Mouse (Mus musculus): ENCODE data around the gene Cd44. TPM values are rescaled to one million over a fixed set of nuclear protein-coding genes. Genes with fewer than 3 reads are reported as not detected.

The Cd44 gene
- polyA plus RNA-seq, 1 experiment from 2014 or later: 35.7 TPM

DNA sequence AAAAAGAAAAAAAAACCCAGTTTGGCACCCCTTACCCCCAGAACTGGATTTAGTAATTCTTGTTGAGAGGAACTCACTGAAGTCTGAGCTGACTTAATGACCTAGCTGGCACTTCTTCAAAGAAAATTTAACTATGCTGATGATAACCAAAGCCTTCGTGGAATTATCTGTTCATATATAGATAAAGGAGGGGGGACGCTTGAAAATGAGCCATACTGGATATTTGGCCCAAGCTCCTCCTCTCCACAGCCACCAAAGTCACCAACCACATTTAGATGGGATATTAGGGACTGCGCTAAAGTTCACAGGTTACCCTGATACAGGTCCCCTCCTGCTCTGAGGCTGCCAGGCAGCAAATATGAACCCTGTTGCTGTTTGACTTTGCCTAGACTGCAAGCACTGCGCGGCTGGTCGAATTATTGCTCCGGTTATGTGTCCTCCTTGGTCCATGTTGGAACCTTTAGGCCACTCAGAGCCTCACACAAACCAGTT, 1.2 kb downstream of the Cd44 start:
- H3K9me3 ChIP-seq (ENCODE audit: control insufficient read depth, low read length): no peaks in the 10 kb centered on the region
- peaks cover 16% of the 10 kb centered on the region for H3K4me1 ChIP-seq (replicated peaks; ENCODE audit: control insufficient read depth, insufficient read depth, low read length)
- peak overlapping the region; percentile 53 for H3K4me3 ChIP-seq (ENCODE audit: low read length)
- H3K27me3 ChIP-seq (ENCODE audit: control insufficient read depth, insufficient read depth, low read depth, low read length): no peaks in the 10 kb centered on the region
- ATAC-seq (ENCODE audit: low read depth): no peak
- peak overlapping the region; percentile 47 for H3K27ac ChIP-seq (ENCODE audit: low read length)
- H3K4me2 ChIP-seq (ENCODE audit: low read depth, low read length): peak overlapping the region; percentile 60
- peak overlapping the region; percentile 66 for H3K9ac ChIP-seq (ENCODE audit: low read length)
- 46% methylated on average over 7 of the region's 7 CpGs for WGBS
- no peaks in the 10 kb centered on the region for H3K36me3 ChIP-seq (ENCODE audit: control insufficient read depth, insufficient read depth, low read length)

DNA sequence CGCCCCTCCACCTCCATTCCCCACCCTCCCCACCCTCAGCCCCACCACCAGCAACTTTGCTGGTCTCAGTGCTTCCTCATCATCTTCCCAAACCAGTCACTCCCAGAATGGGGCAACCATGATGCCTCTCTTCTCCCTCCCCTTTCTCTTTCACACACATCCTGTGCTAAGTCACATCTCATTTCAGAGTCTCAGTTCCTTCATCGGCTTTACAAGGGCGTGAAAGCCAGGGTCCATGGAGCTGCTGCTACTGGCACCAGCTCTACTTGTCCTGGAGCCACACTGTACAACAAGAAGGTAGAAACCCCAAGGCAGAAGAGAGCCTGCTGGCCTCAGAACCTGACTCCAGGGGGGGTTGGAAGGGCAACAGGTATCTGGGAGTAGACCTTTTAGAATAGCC, 2.2 kb downstream of the Cd44 start:
- Histone ChIP-seq H3K4me3 (ENCODE audit: low read length) (peak overlapping the region; percentile 53), H3K27ac (ENCODE audit: low read length) (no peak overlapping the region), H3K4me2 (ENCODE audit: low read depth, low read length) (peak overlapping the region; percentile 60), H3K4me1 (replicated peaks; ENCODE audit: control insufficient read depth, insufficient read depth, low read length) (peaks cover 19% of the 10 kb centered on the region), H3K9ac (ENCODE audit: low read length) (peak overlapping the region; percentile 14; the same call in 1 of the 2 replicates), H3K36me3 (ENCODE audit: control insufficient read depth, insufficient read depth, low read length) (no peaks in the 10 kb centered on the region), H3K27me3 (ENCODE audit: control insufficient read depth, insufficient read depth, low read depth, low read length) (no peaks in the 10 kb centered on the region), H3K9me3 (ENCODE audit: control insufficient read depth, low read length) (no peaks in the 10 kb centered on the region)
- ATAC-seq (ENCODE audit: low read depth): no peak
- WGBS: 43% methylated on average over 3 of the region's 3 CpGs

DNA sequence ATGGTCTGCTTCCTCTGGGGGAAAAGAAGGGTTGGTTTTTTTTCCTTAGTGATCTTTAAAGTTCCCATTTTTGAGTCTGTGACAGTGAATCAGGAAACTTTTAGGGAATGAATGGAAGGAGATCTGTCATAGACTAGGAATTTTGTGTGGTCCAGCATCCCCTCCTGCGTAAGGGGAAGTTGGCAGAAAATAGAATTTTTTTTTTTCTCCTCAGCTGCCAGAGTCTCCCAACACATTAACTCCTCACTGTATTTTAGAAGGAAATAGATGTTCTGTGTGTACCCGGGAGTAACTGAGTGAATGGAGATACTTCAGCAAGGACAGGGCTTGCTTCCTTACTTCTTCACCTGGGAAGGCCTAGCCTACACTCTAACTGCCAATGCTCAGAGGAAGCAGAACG, 2.9 kb downstream of the Cd44 start:
- H3K4me2 ChIP-seq (ENCODE audit: low read depth, low read length): peak overlapping the region; percentile 60
- WGBS: 58% methylated on average over 3 of the region's 3 CpGs
- H3K9me3 ChIP-seq (ENCODE audit: control insufficient read depth, low read length): no peaks in the 10 kb centered on the region

DNA sequence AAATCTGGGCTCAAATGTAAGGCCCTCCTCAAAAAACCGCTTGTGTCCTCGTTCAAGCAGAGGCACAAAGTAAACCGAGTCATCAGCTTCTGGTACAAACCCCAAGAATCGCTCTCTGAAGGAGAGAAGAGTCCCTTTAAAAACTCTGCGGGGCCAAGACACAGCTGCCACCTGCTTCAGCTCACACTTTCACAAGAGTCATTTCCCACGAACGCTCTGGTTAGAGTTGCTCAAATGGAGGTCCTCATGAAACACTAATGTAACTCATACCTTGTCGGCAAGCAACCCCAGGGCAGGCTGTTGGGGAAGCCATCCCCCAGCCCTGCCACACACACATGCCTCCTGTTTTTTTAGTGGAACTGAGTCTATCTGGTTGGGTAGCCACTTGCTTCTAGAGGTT, 5.3 kb downstream of the Cd44 start:
- H3K4me3 ChIP-seq (ENCODE audit: low read length): no peak overlapping the region
- H3K9me3 ChIP-seq (ENCODE audit: control insufficient read depth, low read length): no peaks in the 10 kb centered on the region
- no peak overlapping the region for H3K4me2 ChIP-seq (ENCODE audit: low read depth, low read length)
- peaks cover 14% of the 10 kb centered on the region for H3K4me1 ChIP-seq (replicated peaks; ENCODE audit: control insufficient read depth, insufficient read depth, low read length)
- no peak overlapping the region for H3K27ac ChIP-seq (ENCODE audit: low read length)
- WGBS: 64% methylated on average over 8 of the region's 8 CpGs
- no peak overlapping the region for H3K9ac ChIP-seq (ENCODE audit: low read length)
- H3K36me3 ChIP-seq (ENCODE audit: control insufficient read depth, insufficient read depth, low read length): no peaks in the 10 kb centered on the region
- no peaks in the 10 kb centered on the region for H3K27me3 ChIP-seq (ENCODE audit: control insufficient read depth, insufficient read depth, low read depth, low read length)
- ATAC-seq (ENCODE audit: low read depth): no peak

More for the DNA sequence above, 2.9 kb downstream of the Cd44 start:
- H3K36me3 ChIP-seq (ENCODE audit: control insufficient read depth, insufficient read depth, low read length): no peaks in the 10 kb centered on the region
- ATAC-seq (ENCODE audit: low read depth): no peak
- H3K4me1 ChIP-seq (replicated peaks; ENCODE audit: control insufficient read depth, insufficient read depth, low read length): peaks cover 19% of the 10 kb centered on the region
- H3K9ac ChIP-seq (ENCODE audit: low read length): 0 out of 2 replicates have a peak overlapping the region, but pooled peaks have one; percentile 12
- peak overlapping the region; percentile 15; the same call in 1 of the 2 replicates for H3K27ac ChIP-seq (ENCODE audit: low read length)
- H3K4me3 ChIP-seq (ENCODE audit: low read length): peak overlapping the region; percentile 53
- no peaks in the 10 kb centered on the region for H3K27me3 ChIP-seq (ENCODE audit: control insufficient read depth, insufficient read depth, low read depth, low read length)

DNA sequence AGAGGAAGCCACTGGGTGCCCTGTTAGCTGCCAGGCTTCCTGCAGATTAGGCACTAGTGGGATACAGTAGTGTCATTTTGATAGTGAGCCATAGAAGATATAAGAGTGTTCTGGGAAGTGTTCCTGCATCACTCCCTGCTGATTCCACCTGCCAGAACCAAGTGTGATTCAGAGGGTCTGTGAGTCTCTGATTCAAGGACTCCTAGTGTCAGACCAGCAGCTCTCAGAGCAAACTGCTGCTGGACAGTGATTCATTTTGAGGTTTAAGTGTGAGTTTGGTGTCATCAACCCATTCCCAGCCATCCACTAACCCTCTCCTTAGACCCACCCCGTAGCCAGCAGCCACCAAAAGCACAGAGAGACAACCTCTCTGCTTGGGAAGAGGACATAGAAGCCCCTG, 6.3 kb downstream of the Cd44 start:
- H3K27ac ChIP-seq (ENCODE audit: low read length): no peak overlapping the region
- no peaks in the 10 kb centered on the region for H3K9me3 ChIP-seq (ENCODE audit: control insufficient read depth, low read length)
- H3K4me1 ChIP-seq (replicated peaks; ENCODE audit: control insufficient read depth, insufficient read depth, low read length): peaks cover 14% of the 10 kb centered on the region
- H3K27me3 ChIP-seq (ENCODE audit: control insufficient read depth, insufficient read depth, low read depth, low read length): no peaks in the 10 kb centered on the region
- no peak overlapping the region for H3K4me3 ChIP-seq (ENCODE audit: low read length)
- no peaks in the 10 kb centered on the region for H3K36me3 ChIP-seq (ENCODE audit: control insufficient read depth, insufficient read depth, low read length)
- ATAC-seq (ENCODE audit: low read depth): no peak
- no peak overlapping the region for H3K4me2 ChIP-seq (ENCODE audit: low read depth, low read length)
- WGBS: 68% methylated on average over 1 of the region's 1 CpGs
- H3K9ac ChIP-seq (ENCODE audit: low read length): no peak overlapping the region

DNA sequence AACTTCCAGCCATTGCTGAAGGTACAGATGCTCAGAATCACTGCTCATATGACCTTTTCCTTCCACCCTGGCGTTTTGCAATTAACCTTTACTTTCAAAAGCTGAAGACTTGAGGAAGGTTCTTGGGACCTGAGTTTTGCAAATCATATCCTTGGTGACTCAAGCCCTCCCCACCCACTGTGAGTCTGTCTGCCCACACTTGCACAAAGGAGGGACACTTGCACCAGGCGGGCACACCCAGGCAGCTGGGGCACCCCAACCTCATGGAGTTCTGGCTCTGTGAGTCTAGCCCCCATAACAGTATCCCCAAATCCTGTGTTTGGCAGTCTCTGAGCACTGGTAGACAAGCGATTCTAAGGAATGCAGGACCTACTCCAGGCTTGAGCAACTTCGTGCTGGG, 6.7 kb downstream of the Cd44 start:
- H3K9me3 ChIP-seq (ENCODE audit: control insufficient read depth, low read length): no peaks in the 10 kb centered on the region
- no peak for ATAC-seq (ENCODE audit: low read depth)

DNA sequence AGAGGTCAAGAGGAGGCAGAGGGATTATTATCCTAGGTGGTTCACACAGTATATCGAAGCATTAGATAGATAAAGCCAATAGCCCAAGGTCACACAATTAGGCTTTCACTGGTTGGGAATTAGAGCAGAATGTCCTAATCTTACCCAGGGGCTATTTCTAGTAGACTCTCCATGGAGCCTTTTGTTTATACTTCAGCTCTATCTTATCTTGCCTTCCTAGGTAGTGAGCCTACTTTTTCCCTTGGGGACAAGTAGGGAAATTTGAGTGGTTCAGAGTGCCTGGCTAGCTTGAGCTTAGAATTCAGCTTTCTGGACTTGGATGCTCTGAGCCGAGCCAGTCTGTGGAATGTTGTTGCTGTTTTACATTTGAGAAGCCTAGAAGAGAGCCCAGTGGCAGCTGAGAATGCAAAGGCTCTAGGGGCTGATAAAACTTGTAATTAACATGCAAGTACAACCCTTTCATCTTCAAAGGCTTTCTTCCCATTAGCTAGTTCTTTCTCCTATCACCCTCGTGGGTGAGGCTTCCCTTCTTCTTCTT, 12.7 kb downstream of the Cd44 start:
- no peak for ATAC-seq (ENCODE audit: low read depth)
- no peaks in the 10 kb centered on the region for H3K9me3 ChIP-seq (ENCODE audit: control insufficient read depth, low read length)
- no peak overlapping the region for H3K9ac ChIP-seq (ENCODE audit: low read length)
- no peak overlapping the region for H3K4me2 ChIP-seq (ENCODE audit: low read depth, low read length)
- peaks cover 6% of the 10 kb centered on the region; the same call in 1 of the 2 replicates for H3K4me1 ChIP-seq (replicated peaks; ENCODE audit: control insufficient read depth, insufficient read depth, low read length)
- WGBS: 19% methylated on average over 3 of the region's 3 CpGs
- H3K36me3 ChIP-seq (ENCODE audit: control insufficient read depth, insufficient read depth, low read length): no peaks in the 10 kb centered on the region
- H3K4me3 ChIP-seq (ENCODE audit: low read length): no peak overlapping the region
- no peaks in the 10 kb centered on the region for H3K27me3 ChIP-seq (ENCODE audit: control insufficient read depth, insufficient read depth, low read depth, low read length)
- H3K27ac ChIP-seq (ENCODE audit: low read length): no peak overlapping the region

More for the DNA sequence above, 6.7 kb downstream of the Cd44 start:
- H3K4me3 ChIP-seq (ENCODE audit: low read length): no peak overlapping the region
- no peaks in the 10 kb centered on the region for H3K36me3 ChIP-seq (ENCODE audit: control insufficient read depth, insufficient read depth, low read length)
- no peak overlapping the region for H3K4me2 ChIP-seq (ENCODE audit: low read depth, low read length)
- no peak overlapping the region for H3K9ac ChIP-seq (ENCODE audit: low read length)
- no peaks in the 10 kb centered on the region for H3K27me3 ChIP-seq (ENCODE audit: control insufficient read depth, insufficient read depth, low read depth, low read length)
- WGBS: 64% methylated on average over 4 of the region's 4 CpGs
- no peak overlapping the region for H3K27ac ChIP-seq (ENCODE audit: low read length)
- H3K4me1 ChIP-seq (replicated peaks; ENCODE audit: control insufficient read depth, insufficient read depth, low read length): peaks cover 14% of the 10 kb centered on the region

DNA sequence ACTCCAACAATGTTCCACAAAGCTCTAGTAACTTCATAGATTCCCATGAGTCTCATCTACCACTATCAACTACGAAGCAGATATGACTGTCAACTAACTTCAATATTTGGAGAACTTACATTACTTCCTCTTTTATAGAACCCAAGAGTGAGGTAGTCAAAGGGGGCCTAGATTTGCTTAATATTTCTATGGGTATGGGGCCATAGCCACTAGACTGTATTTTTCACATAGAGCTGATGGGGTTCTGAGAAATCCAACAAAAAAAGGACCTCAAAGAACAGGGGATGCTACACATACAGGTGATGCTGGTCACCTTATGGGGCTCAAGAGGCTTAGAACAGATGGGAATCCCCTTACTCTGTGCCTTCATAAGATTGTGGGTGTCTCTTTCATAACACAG, 14.3 kb downstream of the Cd44 start:
- no peaks in the 10 kb centered on the region for H3K27me3 ChIP-seq (ENCODE audit: control insufficient read depth, insufficient read depth, low read depth, low read length)
- H3K4me3 ChIP-seq (ENCODE audit: low read length): no peak overlapping the region
- 83% methylated on average over 1 of the region's 1 CpGs for WGBS
- no peaks in the 10 kb centered on the region for H3K36me3 ChIP-seq (ENCODE audit: control insufficient read depth, insufficient read depth, low read length)
- H3K4me2 ChIP-seq (ENCODE audit: low read depth, low read length): no peak overlapping the region
- H3K9me3 ChIP-seq (ENCODE audit: control insufficient read depth, low read length): no peaks in the 10 kb centered on the region
- H3K4me1 ChIP-seq (replicated peaks; ENCODE audit: control insufficient read depth, insufficient read depth, low read length): peaks cover 19% of the 10 kb centered on the region
- H3K27ac ChIP-seq (ENCODE audit: low read length): no peak overlapping the region
- no peak overlapping the region for H3K9ac ChIP-seq (ENCODE audit: low read length)
- no peak for ATAC-seq (ENCODE audit: low read depth)

DNA sequence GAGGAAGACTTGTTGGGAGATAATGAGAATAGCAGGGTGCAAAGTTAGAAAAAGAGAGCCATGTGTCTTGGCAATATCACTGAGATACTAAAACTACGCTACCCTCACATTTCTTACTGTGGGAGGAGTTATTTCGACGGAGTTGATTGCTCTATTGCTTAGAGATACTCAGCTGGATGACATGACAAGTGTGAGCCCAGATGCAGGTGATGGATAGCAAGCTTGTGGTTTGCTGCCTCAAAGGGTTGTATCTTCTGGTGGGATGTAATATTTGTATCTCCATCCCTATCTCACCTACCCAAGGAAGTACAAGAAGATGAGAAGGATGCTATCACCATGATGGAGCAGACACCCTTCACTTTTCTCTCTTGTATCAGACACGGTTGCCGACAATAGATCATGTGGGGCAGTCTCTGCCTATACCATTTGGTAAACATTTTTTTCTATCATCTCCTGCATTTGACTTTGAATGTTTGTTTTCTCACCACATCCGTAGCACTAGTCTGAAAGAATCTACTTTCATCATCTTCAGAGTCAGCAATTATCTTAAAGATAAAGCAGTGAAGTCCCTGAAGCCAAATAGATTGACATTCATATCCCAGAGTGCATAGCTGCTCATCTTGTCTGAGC, 15.0 kb downstream of the Cd44 start:
- WGBS: 75% methylated on average over 6 of the region's 6 CpGs
- Histone ChIP-seq H3K27me3 (ENCODE audit: control insufficient read depth, insufficient read depth, low read depth, low read length) (no peaks in the 10 kb centered on the region), H3K4me1 (replicated peaks; ENCODE audit: control insufficient read depth, insufficient read depth, low read length) (peaks cover 24% of the 10 kb centered on the region), H3K27ac (ENCODE audit: low read length) (no peak overlapping the region), H3K36me3 (ENCODE audit: control insufficient read depth, insufficient read depth, low read length) (no peaks in the 10 kb centered on the region), H3K9ac (ENCODE audit: low read length) (no peak overlapping the region), H3K4me2 (ENCODE audit: low read depth, low read length) (no peak overlapping the region), H3K4me3 (ENCODE audit: low read length) (no peak overlapping the region), H3K9me3 (ENCODE audit: control insufficient read depth, low read length) (no peaks in the 10 kb centered on the region)
- no peak for ATAC-seq (ENCODE audit: low read depth)
